Mouse (Mus musculus): ENCODE data around the gene Lrrc36.

The Lrrc36 gene

DNA sequence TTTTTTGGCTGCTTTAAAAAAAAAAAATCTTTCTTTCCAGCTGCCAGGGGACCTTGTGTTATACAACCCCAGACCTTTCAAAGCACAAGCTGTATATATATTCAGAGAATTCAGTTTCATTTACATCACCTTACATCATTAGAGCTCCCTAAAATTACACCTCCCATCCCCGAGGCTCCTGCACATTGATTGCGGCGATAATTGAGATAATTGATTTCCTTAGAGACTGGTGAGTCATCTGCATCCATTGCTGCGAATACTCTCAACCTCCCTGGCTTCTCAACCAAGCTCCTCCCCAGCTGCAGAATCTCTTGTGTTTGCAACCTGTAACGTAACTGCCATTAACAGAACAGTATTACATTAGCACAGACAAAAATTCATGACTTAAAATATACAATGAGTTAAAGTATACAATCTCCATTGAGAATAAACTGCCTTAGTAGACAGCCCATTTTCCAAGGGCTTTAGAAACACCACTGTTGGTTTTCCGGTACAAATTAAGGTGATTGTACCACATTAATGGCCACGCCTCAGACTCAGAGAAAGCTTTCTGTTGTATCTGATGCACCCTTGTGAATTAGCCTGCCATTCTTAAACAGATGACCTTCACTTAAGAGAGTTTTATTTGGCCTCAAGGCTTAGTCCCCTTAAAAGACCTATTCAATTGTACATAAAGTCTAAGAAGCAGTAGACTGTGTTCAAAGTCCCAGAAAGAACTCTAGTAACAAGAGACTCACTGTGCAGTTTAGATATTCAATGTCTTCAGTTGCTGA, 18.6 kb downstream of the Lrrc36 start:
- peak; percentile 18 for DNase-seq (ENCODE audit: low read depth, low spot score)

DNA sequence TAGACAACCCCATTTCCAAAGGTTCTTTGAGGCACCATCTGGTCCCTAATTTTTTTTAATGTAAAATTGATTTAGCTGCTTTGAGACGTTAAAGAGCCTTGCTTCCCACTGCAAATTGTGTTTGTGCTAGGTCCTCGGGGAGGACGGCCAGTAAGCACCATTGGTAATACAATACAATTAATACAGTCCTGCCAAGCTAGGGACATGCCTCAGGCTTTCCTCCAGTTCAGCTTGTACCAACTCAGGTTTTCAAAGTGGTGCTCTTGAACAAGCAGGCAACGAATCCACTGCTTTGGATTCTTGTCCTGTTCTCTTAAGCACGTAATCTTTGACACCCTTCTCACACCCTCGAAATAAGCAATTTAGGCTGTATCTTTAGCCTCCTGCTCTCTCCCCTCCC, 19.6 kb downstream of the Lrrc36 start:
- DNase-seq (ENCODE audit: low read depth, low spot score) = peak; percentile 21

DNA sequence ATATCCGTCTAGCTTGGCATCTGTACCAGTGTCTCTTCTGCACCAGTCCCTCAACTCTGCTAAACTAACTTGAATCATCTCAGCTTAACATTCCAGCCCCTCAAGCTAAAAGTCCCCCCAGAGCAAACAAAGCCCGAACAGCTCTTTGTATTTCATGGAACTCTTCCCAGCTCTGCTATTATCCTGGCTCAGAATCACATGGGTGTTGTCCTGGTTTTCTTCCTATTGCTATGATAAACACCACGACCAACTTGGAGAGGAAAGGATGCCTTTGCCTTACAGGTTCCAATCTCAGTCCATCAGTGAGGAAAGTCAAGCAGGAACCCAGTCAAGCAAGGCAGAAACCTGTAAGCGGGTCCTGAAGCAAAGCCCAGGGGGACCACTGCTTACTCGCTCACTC, 20.1 kb downstream of the Lrrc36 start:
- no peak for DNase-seq (ENCODE audit: low read depth, low spot score)

DNA sequence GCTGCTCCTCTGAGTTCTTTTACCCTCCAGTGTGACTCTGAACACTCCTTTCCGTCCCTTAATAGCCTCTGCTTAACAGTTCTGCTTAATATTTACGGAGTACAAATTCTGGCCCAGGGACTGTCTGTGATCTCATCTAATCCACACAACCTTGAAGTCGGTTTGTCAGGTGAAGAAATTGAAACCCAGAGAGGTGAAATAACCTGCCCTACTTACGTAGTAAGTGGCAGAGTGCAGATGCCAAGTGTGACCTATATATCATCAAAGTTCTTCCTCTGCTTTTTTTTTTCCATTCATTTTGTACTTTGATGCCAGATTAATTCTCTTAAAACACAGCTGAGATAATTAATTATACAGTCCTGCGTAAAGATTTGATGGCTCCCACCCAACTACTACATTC, 20.8 kb downstream of the Lrrc36 start:
- DNase-seq (ENCODE audit: low read depth, low spot score) = no peak

DNA sequence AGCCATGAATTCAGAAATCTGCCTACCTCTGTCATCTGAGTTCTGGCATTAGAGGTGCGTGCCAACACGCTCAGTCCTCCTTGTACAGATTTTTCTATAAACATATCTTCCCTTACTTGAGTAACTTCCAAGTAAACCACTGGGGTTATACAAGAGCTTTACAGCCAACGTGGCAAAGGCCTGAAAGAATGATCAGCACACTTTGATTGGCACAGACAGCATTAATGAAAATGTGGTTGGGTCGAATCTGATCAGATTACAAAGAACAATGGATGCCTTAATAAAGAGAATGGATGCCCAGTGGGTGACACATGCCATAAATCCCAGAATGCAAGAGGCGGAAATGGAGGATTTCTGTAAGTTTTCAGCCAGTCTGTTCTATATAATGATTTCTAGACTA, 22.8 kb downstream of the Lrrc36 start:
- no peak for DNase-seq (ENCODE audit: low read depth, low spot score)

DNA sequence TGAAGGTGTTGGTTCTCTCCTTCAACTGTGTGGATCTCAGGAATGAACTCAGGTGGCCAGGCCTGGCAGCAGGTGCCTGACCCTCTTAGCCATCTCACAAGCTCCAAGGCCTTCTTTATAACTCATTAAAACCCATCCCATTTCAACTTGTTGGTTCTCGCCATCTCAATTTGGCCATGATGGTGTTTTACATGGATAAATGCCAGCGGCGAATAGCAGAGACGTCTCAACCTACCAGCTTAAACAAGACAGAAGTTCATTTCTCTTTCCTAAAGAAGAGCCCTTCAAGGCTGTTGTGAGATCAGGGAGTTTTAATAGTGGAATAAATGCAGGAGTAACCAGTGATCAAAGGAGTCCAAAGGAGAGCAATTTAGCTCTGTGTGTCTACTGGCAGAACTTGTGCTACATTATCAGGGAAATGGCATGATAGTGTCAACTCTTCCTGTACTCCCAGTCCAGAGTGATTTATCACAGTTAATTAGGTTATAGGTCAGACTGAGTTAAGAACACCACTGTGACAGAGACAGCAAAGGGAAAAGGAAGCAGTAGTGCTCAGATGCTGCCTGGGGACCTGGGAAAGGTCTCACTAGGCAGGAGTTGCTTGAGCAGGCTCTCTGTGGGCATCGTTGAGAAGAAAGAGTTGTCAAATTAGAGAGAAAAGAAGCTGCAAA, 23.8 kb downstream of the Lrrc36 start:
- no peak for DNase-seq (ENCODE audit: low read depth, low spot score)

DNA sequence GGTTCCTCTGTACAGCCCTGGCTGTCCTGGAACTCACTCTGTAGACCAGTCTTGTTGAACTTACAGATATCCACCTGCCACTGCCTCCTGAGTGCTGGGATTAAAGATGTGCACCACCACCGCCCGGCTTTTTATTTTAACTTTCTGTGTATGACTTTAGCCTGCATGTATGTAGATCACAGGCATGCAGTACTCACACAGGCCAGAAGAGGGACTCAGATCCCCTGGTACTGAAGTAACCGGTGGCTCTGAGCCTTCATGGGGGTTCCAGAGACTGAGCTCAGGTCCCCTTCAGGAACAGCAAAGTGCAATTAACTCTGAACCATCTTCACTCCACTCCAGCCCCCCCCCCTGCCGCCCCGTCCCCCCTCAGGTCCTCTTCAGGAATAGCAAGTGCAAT, 25.5 kb downstream of the Lrrc36 start:
- peak; percentile 59 for DNase-seq (ENCODE audit: low read depth, low spot score)

DNA sequence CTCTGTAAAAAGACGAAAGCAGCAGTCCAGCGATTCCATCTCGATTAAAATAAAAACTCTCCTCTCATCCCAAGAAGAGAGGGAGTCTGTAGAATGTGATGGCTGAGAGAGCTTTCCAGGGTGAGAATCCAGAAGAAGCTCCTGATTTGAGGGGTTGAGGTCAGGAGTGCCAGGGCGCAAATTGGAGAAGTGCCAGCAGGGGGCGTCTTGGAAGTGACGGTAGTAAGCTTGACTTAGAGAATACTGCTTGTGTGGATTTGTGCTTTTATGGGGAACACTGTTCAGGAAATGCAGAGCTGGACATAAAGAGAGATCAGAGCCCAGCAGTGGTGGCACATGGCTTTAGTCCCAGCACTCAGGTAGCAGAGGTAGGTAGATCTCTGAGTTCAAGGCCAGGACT, 28.1 kb downstream of the Lrrc36 start:
- peak; percentile 47 for DNase-seq (ENCODE audit: low read depth, low spot score)

DNA sequence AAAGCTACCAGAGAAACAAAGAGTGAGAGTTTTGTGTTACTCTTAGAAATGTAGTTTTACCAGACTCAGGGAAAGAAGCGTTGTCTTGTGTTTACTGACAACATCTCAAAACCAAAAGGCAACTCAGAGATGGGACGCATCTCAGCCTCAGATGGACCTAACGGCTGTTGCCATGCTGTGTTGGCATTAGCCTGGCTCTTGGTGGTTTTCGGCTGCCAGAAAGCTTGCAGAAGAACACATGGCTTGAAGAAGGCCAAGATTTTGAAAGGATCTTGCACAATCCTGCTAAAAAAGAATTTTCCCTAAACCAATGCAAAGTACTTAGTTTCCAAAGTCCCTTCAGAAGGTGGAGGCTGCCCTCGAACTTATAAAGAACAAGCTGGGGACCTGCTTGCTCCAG, 29.3 kb downstream of the Lrrc36 start:
- DNase-seq (ENCODE audit: low read depth, low spot score) = no peak

DNA sequence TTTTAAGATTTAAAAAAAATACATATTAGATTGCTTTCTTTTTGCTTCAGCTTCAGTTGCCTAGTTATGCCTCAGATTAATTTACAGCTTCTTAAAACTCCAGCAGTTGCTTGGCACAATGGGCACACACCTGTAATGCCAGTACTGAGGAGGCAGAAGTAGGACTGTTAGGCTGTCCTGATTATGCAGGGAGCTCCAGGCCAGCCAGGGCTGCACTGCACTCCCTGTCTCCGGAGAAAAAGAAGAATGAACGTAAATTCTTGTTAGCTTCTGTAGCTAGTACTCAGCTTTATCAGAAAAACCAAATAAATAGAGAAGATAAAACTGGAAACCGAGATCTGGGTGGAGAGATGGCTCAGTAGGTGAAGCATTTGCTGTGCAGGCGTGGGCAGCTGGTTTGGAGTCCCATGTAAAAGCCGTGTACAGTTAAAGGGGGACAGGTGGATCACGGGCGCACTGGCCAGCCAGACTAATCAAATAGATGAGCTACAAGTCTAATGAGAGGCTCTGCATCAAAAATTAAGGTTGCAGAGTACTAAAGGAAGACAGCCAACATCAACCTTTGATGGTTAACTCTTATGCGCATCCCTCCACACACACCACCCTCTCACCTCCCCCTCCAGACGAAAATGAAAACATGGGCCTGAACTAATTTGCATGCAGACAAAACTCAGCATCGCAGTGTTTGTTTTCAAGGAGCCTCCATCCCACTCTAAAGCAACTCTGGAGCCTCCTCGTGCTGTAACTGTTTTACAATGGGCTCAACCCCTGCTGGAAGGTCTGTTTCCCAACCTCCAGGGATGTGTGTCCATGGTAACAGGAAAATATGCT, 32.1 kb downstream of the Lrrc36 start:
- peak; percentile 75 for DNase-seq (ENCODE audit: low read depth, low spot score)

DNA sequence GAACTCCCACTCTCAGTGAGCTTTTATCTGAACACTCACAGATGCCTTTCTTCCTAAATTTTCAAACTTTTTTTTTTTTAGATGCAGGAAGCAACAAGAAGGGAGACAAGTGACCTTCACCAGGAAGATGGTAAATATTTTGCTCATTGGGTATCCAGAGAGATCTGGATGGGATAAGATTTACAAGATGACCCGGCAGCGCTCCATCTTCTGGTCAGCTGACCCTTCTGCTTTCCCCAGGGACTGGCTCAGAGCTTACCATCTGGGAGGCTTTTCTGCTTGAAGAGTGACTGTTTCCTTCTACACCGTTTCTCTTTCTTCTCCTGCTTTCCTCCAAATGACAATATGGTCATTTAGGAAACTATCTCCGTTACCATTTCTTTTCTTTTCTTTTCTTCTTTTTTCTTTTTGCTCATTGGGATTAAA, 32.8 kb downstream of the Lrrc36 start:
- DNase-seq (ENCODE audit: low read depth, low spot score) = peak; percentile 71

DNA sequence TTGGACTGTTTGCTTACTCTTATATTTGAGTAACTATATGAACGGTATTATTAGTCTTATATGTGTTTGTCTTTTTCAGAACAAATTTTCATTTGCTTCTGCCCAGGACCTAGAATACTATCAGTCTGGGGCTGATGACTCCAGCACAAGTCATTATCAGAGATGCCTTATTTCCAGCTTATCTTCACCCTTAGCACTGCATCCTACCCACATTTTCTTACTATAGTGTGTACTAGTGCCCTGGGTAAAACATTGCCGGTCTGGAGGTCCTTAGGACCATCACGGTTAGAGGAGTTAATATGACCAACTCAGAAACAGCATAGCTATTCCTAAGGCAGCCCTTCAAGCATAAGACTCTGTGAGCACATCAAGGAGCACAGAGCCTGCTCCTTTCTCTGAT, 34.8 kb downstream of the Lrrc36 start:
- DNase-seq (ENCODE audit: low read depth, low spot score) = no peak

DNA sequence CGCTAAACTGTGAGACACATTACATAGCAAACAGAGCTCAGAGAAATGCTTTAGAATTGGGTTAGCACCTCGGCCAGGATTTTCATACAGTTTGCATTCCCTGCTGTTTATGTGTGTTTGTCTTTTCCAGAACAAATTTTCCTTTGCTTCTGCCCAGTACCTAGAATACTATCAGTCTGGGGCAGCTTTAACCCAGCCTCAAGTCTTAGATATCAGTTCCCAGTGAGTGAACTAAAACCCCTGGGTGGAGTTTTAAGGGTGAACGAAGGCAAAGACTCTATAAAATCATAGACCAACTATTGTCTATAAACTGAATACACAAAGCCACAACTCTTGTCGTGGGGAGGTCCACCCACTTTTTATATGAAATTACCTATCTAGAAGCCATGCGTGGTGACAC, 35.2 kb downstream of the Lrrc36 start:
- no peak for DNase-seq (ENCODE audit: low read depth, low spot score)

DNA sequence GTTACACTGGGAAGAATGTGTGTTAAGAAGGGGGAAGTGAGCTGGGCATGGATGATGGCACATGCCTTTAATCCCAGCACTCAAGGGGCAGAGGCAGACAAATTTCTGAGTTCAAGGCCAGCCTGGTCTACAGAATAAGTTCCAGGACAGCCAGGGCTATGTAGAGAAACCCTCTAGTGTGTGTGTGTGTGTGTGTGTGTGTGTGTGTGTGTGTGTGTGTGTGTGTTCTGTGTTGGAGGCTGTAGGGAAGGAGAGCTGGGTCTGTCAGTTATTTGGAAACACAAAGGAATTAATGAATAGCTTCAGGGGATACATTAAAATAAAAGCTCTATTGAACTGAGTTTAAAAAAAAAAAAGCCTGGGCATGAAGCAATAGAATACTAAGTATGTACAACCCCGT, 37.6 kb downstream of the Lrrc36 start:
- no peak for DNase-seq (ENCODE audit: low read depth, low spot score)

DNA sequence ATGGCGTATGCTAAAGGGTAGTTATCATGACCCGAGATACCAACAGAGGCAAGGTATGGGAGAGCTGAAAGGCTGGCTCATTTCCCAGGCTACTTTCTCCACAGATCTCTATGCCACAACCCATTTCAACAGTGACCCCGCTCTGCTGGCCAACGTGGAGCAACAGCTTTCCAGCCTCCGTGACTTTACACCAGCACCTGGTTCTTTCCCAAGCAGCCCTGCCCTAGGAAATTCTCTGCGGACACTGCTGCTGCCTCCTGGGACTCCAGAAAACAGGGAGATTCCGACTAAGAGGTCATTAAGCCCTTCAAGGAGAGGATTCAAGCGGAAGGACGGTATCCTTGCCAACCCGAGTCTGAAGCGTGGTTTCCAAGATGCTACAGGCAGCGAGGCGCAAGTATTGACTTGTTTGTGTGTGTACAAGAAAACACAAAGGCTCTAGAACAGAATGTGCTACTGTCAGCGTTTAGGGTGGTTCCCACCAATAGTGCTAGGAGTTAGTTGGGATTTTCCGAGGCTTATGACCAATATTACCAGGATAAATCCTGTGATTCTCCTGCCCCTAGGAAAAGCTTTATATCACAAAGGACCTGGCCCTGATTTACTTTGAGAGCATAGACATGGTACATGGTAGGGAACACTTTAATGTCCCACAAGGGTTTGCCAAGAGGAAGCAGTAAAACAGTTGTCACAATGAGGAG, 38.7 kb downstream of the Lrrc36 start:
- DNase-seq (ENCODE audit: low read depth, low spot score) = no peak

DNA sequence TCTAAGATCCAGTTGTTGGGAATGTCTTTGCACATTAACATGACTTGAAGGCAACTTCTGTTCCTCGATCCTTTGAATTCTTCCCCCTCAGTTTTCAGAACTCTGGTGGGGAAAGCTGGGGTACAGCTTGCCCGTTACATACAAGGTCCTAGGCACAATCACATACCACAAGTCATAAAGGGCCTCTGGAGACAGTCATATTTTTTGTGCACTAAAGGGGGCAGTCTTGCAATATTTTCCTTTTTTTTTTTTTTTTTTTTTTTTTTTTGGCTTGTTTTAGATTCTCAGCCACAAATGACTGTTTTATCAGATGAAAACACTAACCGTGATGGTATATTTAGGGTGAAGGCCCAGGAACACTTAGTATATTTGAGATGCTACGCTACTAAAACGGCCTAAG, 39.9 kb downstream of the Lrrc36 start:
- no peak for DNase-seq (ENCODE audit: low read depth, low spot score)

DNA sequence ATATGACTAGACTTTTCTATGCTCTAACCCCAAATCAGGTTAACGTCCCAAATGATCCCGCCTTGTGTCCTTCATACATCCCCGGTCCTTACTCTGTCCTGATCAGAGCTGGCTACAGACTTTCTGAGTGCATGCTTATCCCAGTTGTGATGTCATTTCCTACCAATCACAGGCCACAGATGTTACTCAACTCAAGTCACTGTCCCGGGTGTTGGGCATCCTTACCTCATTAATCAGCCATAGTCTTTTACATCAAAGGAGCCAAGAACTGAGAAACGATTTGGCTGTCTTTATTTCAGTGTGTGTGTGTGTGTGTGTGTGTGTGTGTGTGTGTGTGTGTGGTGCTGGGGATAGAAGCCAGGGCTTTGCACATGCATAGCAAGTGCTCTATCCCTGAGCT, 40.7 kb downstream of the Lrrc36 start:
- no peak for DNase-seq (ENCODE audit: low read depth, low spot score)

DNA sequence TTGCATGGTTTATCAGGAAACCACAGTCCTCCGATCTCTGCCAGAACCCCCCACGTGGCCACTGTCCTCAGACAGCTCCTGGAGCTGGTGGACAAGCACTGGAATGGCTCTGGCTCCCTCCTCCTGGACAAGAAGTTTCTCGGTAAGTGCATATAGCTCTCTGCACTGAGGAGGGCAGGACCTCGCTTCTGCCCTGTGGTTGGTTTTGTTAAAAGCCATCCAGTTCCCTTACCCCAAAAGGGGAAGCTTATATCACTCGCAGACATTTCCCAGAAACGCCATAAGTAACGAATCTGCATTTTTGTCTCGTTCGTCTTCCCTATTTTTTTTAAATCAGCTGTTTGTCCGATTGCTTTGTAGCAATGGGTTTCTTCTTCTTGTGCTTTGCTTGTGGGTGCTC, 41.8 kb downstream of the Lrrc36 start:
- DNase-seq (ENCODE audit: low read depth, low spot score) = no peak

DNA sequence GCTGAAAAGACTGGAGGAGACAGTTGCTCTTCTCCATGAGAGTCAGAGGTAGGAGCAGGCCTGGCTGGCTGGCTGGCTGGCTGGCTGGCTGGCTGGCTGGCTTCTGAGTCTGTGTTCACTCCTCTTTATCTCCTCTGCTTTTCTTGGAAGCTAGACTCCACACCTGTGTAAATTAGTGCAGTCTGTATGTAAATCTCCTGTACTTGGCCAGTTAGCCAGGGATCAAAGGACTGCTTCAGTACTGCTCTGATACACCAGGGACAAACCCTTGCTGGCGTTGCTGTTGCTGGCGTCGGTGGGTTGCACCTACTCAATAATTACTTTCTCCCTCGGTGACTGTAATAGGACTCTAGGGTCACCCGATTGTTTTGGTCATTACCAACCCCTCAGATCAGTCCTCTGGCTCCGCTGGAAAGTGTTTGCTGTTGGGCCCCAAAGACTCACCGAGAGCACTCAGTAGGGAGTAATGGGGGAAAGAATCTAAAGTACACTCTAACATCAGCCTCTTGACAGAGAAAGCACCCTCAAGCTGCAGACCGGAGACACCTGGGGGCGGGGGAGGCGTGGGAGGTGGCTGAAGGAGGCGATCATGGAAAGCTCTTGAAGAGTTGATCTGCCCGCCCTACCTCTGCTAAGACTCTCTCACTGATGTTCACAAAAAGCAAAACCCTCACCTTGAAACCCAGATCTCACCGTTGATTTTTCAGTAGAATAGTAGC, 47.9 kb downstream of the Lrrc36 start:
- DNase-seq (ENCODE audit: low read depth, low spot score) = no peak

DNA sequence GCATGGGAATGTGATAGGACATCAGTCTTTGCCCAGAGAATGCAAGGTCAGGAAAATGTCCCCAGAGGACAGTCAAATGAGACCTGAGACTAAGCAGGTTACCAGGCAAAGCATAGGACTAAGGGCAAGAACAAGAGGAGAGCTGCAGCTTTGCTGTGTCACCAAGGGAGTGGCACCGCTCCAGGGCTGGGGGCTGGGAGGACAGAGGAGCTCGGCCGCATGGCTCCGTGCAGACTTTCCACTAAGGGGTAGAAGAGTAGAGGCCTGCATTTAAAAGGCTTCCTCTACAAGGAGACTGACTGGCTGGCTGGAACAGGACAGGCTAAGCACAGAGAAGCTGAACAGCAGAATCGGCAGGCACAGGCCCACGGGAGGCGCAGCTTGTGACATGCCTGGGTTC, 51.2 kb downstream of the Lrrc36 start:
- peak; percentile 44 for DNase-seq (ENCODE audit: low read depth, low spot score)

DNA sequence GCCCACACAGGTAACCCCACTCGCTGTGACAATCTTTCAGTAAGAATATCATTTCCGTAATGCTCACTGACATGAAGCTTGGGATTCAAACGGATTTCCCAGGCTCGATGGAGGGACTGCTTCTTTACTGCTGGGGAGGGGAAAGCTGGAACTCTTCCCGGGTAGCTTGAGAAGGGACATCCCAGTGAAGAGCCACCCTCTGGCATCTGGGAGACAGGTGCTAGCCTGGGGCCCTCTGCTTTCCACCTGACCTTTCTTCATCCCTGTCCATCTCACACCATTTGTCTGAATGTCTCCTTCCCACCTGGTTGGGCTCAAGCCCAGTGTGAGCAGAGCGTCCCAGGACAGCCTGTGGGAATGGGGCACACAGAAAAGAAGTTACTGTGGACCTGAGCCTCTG, 52.9 kb downstream of the Lrrc36 start:
- no peak for DNase-seq (ENCODE audit: low read depth, low spot score)
